Mouse (Mus musculus): ENCODE measurements around the gene Tmem126a. TPM values are rescaled to one million over a fixed set of nuclear protein-coding genes. Genes with fewer than 3 reads are reported as not detected.

Gene Tmem126a
- total RNA-seq (2023): 10 to 100 TPM; 11.4 to 16.9 TPM

GRCm38 (mm10) chr7:90456845-90457468 lies at the start of gene Tmem126a:
Tmem126a (minus strand) TSS chr7:90457229.

GRCm38 (mm10) chr7:90476313-90477245 lies 19.6 kb upstream of the Tmem126a start, which contains the start of gene Dlg2:
Dlg2 (plus strand) TSS chr7:90476672.

GRCm38 (mm10) chr7:90475793-90476312 lies 18.8 kb upstream of the Tmem126a start, which contains the start of gene Tmem126b:
Tmem126b (minus strand) TSS chr7:90476001.

DNA sequence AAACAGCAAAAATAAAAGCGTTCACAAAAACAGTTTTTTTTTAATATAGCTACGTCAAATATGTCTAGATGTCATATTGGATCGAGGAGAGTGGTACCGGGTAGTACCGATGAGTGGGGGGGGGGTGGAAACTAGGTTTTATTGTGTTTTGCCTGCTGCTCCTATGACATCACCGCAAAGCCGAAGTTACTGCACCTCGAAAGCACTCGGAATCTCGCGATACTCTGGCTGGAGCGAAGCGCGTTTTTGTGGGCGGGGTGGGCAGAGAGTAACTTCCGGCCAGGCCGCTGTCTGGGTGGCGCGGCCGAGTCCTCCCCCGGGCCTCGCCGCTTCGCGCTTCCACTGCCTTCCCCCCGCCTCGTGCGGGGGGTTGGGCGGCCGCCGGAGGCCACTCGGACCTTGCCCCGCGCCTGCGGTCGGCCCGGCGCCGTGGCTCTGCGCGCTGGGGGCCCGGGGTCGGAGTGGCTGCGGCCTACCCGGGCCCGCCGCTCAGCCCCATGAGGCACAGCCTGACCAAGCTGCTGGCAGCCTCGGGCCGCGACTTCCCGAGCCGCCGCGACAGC lies 14.4 kb downstream of the Tmem126a start, which contains the start of gene Crebzf:
Gene Crebzf (plus strand): TSS at position 212 of the 563 bp plus-strand sequence.

GRCm38 (mm10) chr7:90426020-90427001 lies 30.7 kb downstream of the Tmem126a start, which contains the start of gene Ccdc89:
Ccdc89 (plus strand) TSS chr7:90426577.

Other genes with a start within 250 kb of the Tmem126a start
- not detected for gene Ccdc83, start 191.5 kb downstream of the Tmem126a start, total RNA-seq (2023)
- gene Sytl2, start 155.0 kb downstream of the Tmem126a start, total RNA-seq (2023): 1 to 10 TPM in 1 of 2 experiments, under 1 TPM in 1; 0.96 to 1.2 TPM
- under 1 TPM in 1 of 2 experiments, not detected in 1; 0.15 TPM for gene Ccdc89, start 30.7 kb downstream of the Tmem126a start, total RNA-seq (2023)
- gene Crebzf, start 14.5 kb downstream of the Tmem126a start, total RNA-seq (2023): 10 to 100 TPM; 40.0 to 40.7 TPM
- gene Tmem126b, start 18.8 kb upstream of the Tmem126a start, total RNA-seq (2023): 1 to 10 TPM; 4.9 to 5.0 TPM
- gene Dlg2, start 19.4 kb upstream of the Tmem126a start, total RNA-seq (2023): under 1 TPM; 0.40 to 0.46 TPM

Data from neutrophil, adult 83 days (primary cell).